Mouse (Mus musculus): ENCODE measurements around the gene Ccdc61. TPM values are rescaled to one million over a fixed set of nuclear protein-coding genes. Genes with fewer than 3 reads are reported as not detected.

The Ccdc61 gene
- polyA plus RNA-seq, 1 experiment from 2014 or later: 41.0 TPM

GRCm38 (mm10) chr7:18902486-18902885, 7.7 kb downstream of the Ccdc61 start:
- no peak overlapping the region for H3K4me3 ChIP-seq (replicated peaks)
- 66% methylated on average over 3 of the region's 3 CpGs for WGBS
- H3K36me3 ChIP-seq (replicated peaks): peaks cover 37% of the 10 kb centered on the region
- no peaks in the 10 kb centered on the region for H3K9me3 ChIP-seq
- no peak overlapping the region for H3K9ac ChIP-seq
- H3K27me3 ChIP-seq: no peaks in the 10 kb centered on the region
- no peaks in the 10 kb centered on the region for H3K4me1 ChIP-seq
- no peak for ATAC-seq (ENCODE audit: low FRiP score)
- H3K4me2 ChIP-seq: no peak overlapping the region
- no peak overlapping the region for H3K27ac ChIP-seq

GRCm38 (mm10) chr7:18900513-18900912, 9.7 kb downstream of the Ccdc61 start:
- Histone ChIP-seq H3K9ac (no peak overlapping the region), H3K36me3 (replicated peaks) (peaks cover 37% of the 10 kb centered on the region), H3K27ac (no peak overlapping the region), H3K9me3 (no peaks in the 10 kb centered on the region), H3K4me2 (no peak overlapping the region), H3K4me1 (peaks cover 3% of the 10 kb centered on the region; the same call in 1 of the 2 replicates), H3K27me3 (no peaks in the 10 kb centered on the region), H3K4me3 (replicated peaks) (no peak overlapping the region)
- WGBS: 92% methylated on average over 2 of the region's 2 CpGs
- ATAC-seq (ENCODE audit: low FRiP score): no peak

GRCm38 (mm10) chr7:18896536-18896935, 13.7 kb downstream of the Ccdc61 start:
- 37% methylated on average over 5 of the region's 5 CpGs for WGBS
- Histone ChIP-seq H3K4me1 (peaks cover 26% of the 10 kb centered on the region), H3K4me2 (no peak overlapping the region), H3K9me3 (no peaks in the 10 kb centered on the region), H3K4me3 (replicated peaks) (no peak overlapping the region), H3K36me3 (replicated peaks) (peaks cover 30% of the 10 kb centered on the region), H3K27ac (no peak overlapping the region), H3K27me3 (peaks cover 31% of the 10 kb centered on the region), H3K9ac (no peak overlapping the region)
- no peak for ATAC-seq (ENCODE audit: low FRiP score)

DNA sequence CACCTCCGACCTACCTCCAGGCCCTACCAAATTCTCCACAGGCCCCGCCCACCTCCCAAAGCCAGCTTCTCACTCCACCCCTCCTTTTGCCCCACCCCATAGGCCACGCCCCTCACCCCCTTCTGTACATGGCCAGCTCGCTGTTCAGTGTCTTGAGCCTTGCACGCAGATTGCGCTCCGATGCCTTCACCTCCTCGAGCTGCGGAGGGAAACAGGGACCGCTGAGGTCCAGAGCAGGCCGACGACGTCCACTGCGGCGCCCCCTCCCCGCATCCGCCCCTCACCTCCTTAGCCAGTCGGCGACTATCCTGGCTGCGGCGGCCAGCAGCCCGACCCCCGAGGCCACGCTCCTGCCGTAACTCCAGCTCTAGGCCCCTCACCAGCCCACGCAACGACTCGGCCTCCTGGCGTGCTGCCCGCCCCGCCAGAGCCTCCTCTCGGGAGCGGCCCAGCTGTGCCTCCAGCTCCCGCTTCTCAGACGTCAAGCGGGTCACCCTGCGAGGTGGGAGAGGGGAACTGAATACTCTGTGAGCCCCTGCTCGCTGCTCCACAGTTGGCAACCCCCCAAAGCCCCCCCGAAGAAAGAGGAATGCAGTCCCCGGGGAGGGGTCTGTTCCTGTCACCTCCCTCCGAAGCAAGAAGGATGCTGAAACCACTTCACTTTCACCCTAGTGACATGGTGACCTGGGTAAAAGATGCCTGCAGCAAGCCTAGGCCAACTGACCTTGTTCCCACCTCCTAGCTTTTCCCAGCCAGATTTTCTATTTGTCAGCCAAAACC, 16.4 kb downstream of the Ccdc61 start:
- Histone ChIP-seq H3K36me3 (replicated peaks) (peaks cover 4% of the 10 kb centered on the region), H3K9ac (peak overlapping the region; percentile 67), H3K4me2 (peak overlapping the region; percentile 65), H3K4me1 (peaks cover 26% of the 10 kb centered on the region), H3K27ac (no peak overlapping the region), H3K27me3 (peaks cover 31% of the 10 kb centered on the region), H3K9me3 (no peaks in the 10 kb centered on the region), H3K4me3 (replicated peaks) (peak overlapping the region; percentile 38)
- ATAC-seq (ENCODE audit: low FRiP score): peak; percentile 37; the same call in 1 of the 2 replicates
- under 1% methylated on average over 41 of the region's 41 CpGs for WGBS

GRCm38 (mm10) chr7:18893009-18893408, 17.2 kb downstream of the Ccdc61 start:
- Histone ChIP-seq H3K9ac (no peak overlapping the region; the same call in 1 of the 2 replicates), H3K4me1 (peaks cover 26% of the 10 kb centered on the region), H3K36me3 (replicated peaks) (peaks cover 4% of the 10 kb centered on the region; the same call in 1 of the 2 replicates), H3K4me2 (peak overlapping the region; percentile 65), H3K27me3 (peaks cover 31% of the 10 kb centered on the region), H3K27ac (no peak overlapping the region), H3K9me3 (no peaks in the 10 kb centered on the region), H3K4me3 (replicated peaks) (peak overlapping the region; percentile 37)
- ATAC-seq (ENCODE audit: low FRiP score): peak; percentile 37
- WGBS: 30% methylated on average over 27 of the region's 27 CpGs

GRCm38 (mm10) chr7:18891872-18892599, 18.2 kb downstream of the Ccdc61 start:
- WGBS: 20% methylated on average over 33 of the region's 33 CpGs
- peaks cover 31% of the 10 kb centered on the region for H3K27me3 ChIP-seq
- H3K9me3 ChIP-seq: no peaks in the 10 kb centered on the region
- H3K4me2 ChIP-seq: peak overlapping the region; percentile 65
- H3K4me1 ChIP-seq: peaks cover 26% of the 10 kb centered on the region
- H3K4me3 ChIP-seq (replicated peaks): peak overlapping the region; percentile 37
- H3K27ac ChIP-seq: no peak overlapping the region
- H3K9ac ChIP-seq: peak overlapping the region; percentile 44
- peak; percentile 69 for ATAC-seq (ENCODE audit: low FRiP score)
- H3K36me3 ChIP-seq (replicated peaks): no peaks in the 10 kb centered on the region

- ATAC-seq (ENCODE audit: low FRiP score): no peak
- no peak overlapping the region for H3K9ac ChIP-seq
- no peak overlapping the region for H3K4me3 ChIP-seq (replicated peaks)
- peaks cover 23% of the 10 kb centered on the region for H3K4me1 ChIP-seq
- H3K4me2 ChIP-seq: no peak overlapping the region
- H3K27ac ChIP-seq: no peak overlapping the region
- 91% methylated on average over 8 of the region's 8 CpGs for WGBS
- peaks cover 31% of the 10 kb centered on the region for H3K27me3 ChIP-seq
- H3K36me3 ChIP-seq (replicated peaks): no peaks in the 10 kb centered on the region
- no peaks in the 10 kb centered on the region for H3K9me3 ChIP-seq
Measured at GRCm38 (mm10) chr7:18890848-18891247, 19.4 kb downstream of the Ccdc61 start.

GRCm38 (mm10) chr7:18886963-18887362, 23.3 kb downstream of the Ccdc61 start:
- Histone ChIP-seq H3K4me3 (replicated peaks) (no peak overlapping the region), H3K27me3 (no peaks in the 10 kb centered on the region), H3K36me3 (replicated peaks) (no peaks in the 10 kb centered on the region), H3K27ac (no peak overlapping the region), H3K4me2 (no peak overlapping the region), H3K9ac (no peak overlapping the region), H3K4me1 (no peaks in the 10 kb centered on the region), H3K9me3 (no peaks in the 10 kb centered on the region)
- WGBS: 90% methylated on average over 1 of the region's 1 CpGs
- ATAC-seq (ENCODE audit: low FRiP score): no peak

GRCm38 (mm10) chr7:18884745-18885422, 25.3 kb downstream of the Ccdc61 start:
- Histone ChIP-seq H3K4me2 (no peak overlapping the region), H3K27ac (no peak overlapping the region), H3K4me1 (no peaks in the 10 kb centered on the region), H3K4me3 (replicated peaks) (no peak overlapping the region), H3K9ac (no peak overlapping the region), H3K27me3 (no peaks in the 10 kb centered on the region), H3K36me3 (replicated peaks) (no peaks in the 10 kb centered on the region), H3K9me3 (no peaks in the 10 kb centered on the region)
- 70% methylated on average over 13 of the region's 13 CpGs for WGBS
- no peak for ATAC-seq (ENCODE audit: low FRiP score)

DNA sequence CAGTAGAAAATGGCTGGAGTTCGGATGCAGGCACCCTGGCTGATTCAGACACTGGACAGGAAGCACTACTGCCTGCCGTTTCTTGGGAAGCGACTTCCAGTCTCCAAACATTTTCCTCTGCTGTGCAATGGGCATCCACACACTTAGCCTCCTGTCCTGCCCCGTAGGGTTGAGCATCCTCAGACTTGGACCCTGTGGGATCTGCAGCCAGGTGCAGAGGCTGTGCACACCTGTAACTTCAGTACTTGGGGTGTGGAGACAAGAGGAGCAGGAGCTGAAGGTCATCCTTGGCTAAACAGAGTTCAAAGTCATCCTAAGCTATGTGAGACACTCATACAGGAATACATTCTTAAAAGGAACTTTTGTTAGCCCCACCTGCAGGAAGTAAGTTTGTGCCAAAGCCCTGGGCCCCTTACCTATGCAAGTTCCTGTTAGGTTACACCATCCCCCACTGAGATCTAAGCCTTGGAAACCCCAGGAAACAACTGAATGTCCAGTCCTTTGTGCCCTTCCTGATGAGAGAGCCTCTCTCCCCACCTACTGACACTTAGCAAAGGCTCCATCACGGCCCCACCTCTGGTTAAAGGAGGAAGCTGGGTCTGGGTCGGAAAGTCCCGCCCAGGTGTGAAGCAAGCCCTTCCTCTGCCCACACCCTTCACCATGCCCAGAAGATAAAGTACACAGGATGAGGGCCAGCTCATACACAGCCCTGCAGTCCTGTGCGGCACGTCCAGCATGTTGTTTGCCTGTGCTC, 26.0 kb downstream of the Ccdc61 start:
- ATAC-seq (ENCODE audit: low FRiP score): no peak
- WGBS: 74% methylated on average over 9 of the region's 9 CpGs
- H3K9me3 ChIP-seq: no peaks in the 10 kb centered on the region

DNA sequence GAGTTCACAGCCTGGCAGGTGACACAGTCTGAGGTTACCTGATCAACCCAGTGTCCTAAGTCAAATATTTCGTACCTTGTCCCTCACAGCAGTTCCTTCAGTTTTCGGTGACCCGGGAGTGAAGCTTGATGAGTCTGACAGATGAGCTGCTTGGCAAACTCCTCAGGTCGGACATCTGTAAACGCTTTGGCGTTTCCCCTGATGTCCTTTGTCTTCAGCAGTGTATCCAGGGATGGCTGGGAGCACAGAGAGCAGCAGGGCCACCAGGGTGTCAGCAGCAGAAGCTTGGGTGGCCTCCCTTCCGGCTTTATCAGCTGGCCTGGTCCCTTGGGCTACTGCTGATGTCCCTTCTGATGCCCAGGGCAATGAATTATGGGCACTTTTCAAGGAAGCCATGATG, 31.5 kb downstream of the Ccdc61 start:
- no peak for ATAC-seq (ENCODE audit: low FRiP score)
- 78% methylated on average over 7 of the region's 7 CpGs for WGBS
- H3K36me3 ChIP-seq (replicated peaks): no peaks in the 10 kb centered on the region
- no peak overlapping the region for H3K4me3 ChIP-seq (replicated peaks)
- H3K4me1 ChIP-seq: no peaks in the 10 kb centered on the region
- no peaks in the 10 kb centered on the region; the same call in 1 of the 2 replicates for H3K27me3 ChIP-seq
- no peaks in the 10 kb centered on the region for H3K9me3 ChIP-seq
- H3K27ac ChIP-seq: no peak overlapping the region
- H3K4me2 ChIP-seq: no peak overlapping the region
- no peak overlapping the region for H3K9ac ChIP-seq

More for the DNA sequence above, 26.0 kb downstream of the Ccdc61 start:
- Histone ChIP-seq H3K4me1 (no peaks in the 10 kb centered on the region), H3K4me2 (no peak overlapping the region), H3K36me3 (replicated peaks) (no peaks in the 10 kb centered on the region), H3K4me3 (replicated peaks) (no peak overlapping the region), H3K27me3 (no peaks in the 10 kb centered on the region), H3K9ac (no peak overlapping the region), H3K27ac (no peak overlapping the region)
